Mouse (Mus musculus) embryo, embryonic 10.5 days (tissue): ENCODE measurements around the gene Abcc9.

ENCODE experiments used
- DNase-seq: peaks from one replicate; pipeline ENCODE4 v3.0.0-alpha.2; 2015; ENCODE audit warnings: low spot score

Gene Abcc9

DNA sequence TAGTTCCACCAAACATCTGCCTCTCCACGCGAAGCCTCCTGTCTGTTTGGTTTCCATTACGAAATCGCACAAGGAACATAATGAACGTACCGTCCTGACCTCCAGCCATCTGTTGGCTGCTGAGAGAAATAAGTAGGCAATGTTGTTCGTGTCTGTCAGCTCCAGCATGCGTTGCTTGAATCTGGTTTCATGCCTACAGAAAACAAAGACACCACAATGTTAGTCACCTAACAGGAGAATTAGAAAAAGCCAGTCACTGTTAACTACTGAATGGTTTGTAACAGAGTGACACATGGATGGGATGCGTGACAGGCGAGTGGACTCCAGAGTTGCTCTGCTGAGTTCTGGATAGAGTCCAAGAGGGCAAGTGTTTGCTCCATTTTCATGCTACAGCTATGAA is 87.8 kb downstream of the Abcc9 start:
- no peak for DNase-seq

DNA sequence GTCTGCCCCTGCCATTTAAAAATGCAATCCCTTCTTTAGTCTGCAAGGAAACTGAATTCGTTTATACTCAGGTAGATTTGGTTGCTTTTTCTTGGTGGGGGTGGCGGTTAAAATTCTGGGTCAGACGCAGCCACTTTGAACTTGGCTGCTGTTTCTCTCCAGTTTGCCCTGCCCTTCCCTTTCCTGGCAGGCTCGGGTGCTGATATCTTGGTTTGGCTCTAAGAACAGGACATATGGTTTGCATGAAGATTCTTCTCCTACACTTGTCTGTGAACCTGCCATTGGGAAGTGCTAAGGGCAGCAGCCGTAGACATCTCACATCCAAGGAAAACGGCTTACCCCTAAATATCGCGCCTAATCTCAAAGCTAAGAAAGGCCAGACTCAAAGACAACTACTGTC is 89.7 kb downstream of the Abcc9 start:
- DNase-seq = no peak

DNA sequence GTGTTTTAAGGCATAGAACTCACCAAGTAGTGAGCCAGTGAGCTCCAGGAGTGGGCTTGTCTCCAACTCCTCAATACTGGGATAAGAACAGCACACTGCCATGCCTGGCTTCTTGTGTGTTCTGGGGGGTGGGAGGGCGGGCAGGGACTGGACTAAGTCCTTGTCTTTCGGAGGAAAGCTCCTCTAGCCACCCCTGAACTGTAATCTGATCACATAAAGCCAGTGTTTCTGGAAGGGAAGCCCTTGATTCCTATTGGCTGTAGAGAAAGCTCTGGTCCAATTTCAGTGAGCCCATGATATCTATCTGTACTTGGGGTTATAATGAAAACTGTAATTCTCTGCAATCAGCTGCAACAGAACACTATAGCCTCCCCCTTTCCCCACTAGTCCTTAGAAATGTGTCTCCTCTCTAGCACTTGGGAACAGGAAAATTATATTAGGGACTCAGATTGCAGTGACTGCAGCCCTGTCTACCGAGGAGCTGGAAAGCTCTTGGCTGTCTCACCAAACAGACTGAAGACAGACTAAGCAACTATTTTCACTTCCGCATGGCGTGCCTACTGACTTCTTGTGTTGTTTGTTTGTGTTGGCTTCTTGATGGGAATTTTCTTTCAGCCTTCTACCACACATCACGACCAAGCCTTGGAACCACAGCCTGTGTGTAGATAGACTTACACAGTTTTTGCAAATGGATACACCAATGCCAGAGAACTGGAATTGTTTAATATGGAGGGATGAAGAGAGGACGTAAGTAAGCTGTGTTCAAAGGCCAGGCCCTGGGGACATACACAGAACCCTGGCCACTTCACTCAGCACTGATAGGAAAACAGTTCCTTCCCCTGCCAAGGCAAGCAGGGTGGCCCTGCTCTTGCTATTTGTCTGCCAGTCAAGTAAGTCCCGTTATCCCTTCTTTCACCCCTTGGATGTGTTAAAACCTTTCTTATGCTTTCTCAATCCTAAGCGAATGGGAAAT is 92.4 kb downstream of the Abcc9 start:
- peak; percentile 29 for DNase-seq

DNA sequence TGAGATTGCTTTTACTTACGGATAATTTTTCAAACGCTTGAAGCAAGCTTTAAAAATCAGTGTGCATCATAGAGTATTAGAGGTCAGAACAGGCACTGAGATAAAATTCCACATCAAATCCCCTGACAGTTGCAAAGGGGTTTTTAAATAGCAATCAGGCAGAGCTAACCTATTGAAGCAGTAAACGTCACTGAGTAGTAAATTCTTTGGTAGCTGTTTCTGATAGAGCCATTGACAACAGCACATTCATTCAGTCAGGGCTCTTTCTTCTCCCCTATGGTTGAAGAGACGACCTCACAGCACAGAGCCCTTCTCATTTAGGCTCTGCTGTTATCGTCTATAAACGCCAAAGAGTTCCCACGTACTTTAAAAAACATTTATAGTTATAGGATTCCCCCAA is 95.0 kb downstream of the Abcc9 start:
- DNase-seq = no peak

DNA sequence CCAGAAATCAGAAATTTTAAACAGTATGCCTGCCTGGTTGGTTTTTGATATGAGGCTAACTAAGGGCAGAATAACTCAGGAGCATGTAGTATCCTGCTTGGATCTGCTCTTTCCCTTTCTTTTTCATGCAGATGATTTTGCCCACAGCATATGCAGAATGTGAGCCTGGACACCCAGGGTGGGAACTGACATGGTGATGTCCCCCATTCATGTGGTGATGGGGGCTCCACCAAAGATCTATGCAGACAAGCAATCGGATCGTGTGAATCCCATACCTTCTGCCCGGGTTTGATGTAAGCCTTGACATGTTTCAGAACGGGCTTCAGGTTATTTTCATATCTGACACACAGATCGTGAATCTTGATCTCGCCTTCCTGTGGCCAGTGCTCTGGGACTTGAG is 99.3 kb downstream of the Abcc9 start:
- DNase-seq = no peak

DNA sequence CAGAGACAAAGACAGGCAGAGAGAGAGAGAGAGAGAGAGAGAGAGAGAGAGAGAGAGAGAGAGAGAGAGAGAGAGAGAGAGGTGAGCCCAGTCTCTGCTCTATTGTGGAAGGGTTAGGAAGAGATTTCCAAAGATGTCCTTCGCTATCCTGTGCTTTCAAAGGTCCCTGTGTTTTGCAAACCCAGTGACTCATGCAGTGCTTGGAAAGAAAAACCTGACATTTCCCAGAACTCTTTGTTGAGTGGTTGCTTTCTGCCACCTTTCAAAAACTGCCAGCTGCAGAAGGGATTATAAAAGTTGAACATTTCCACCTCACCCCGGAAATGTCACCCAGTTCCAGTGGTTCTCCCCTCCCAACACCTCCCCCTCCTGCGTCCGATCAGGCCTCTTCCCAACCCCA is 123.3 kb downstream of the Abcc9 start:
- no peak for DNase-seq

DNA sequence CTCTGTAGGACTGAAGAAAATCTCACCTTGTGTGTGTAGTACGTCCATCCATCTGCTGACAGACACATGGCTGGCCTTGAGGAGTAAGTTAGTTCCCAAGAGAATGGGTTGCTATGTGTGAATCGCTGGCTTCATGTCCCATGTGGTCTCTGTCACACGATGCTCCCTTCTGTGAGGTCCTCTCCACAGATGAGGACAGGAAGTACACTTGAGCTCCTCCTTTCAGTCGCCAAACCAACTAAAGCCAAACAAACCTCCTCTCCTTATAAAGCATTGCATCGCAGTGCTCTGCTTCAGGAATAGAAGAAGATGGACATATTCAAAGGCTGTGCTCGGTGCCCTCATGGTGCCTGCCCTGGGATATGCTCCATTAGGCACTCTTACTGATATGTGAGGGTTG is 124.3 kb downstream of the Abcc9 start:
- DNase-seq = no peak

DNA sequence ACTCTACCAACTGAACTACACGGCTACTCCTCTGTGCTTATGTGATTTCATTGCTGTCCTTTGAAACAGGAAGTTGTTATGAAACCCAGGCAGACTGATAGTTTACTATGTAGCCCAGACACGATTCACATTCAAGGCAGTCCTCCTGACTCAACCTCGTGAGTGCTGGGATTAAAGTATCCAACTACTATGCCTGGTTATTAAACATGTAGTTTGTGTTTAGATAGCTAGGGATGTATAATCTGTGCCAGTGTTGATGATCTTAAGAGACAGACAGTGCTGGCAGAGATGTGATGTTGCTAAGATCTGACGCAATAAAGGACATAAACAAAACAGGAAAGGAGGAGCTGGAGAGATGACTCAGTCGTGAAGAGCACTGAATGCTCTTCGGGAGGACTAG is 129.2 kb downstream of the Abcc9 start:
- DNase-seq = no peak

DNA sequence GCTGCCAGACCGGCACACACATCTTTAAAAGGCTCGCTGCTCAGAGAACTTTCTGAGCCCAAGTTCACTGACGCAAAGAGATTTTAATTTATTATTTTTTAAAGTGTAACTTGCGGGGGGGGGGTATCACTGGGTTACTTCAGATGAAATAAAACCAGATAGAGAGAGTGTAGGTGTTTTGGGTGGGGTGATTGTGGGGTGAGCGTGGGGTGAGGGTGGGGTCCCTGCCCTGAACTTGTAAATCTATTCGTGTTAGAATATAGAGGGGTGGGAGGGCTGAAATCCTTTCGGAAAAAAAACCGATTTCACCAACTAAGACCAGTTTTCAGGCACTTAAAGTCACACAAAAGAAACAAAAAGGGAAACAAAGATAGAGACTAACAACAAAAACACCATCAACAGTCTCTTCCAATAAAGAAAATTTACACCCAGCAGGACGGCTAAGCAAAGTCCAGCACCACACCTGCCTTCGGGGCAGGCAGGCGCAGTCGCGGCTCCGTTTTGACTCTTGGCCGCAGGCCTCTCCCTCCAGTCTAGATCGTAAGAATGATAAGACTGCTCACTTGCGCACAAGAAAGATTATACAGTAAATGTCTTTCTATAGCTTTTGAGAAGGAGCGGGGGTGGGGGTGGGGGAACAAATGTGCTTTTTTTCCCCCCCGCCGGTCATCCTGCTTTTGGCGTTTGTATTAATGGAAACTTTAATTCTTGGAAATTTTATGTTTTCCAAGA is 130.3 kb downstream of the Abcc9 start:
- DNase-seq = peak; percentile 46

DNA sequence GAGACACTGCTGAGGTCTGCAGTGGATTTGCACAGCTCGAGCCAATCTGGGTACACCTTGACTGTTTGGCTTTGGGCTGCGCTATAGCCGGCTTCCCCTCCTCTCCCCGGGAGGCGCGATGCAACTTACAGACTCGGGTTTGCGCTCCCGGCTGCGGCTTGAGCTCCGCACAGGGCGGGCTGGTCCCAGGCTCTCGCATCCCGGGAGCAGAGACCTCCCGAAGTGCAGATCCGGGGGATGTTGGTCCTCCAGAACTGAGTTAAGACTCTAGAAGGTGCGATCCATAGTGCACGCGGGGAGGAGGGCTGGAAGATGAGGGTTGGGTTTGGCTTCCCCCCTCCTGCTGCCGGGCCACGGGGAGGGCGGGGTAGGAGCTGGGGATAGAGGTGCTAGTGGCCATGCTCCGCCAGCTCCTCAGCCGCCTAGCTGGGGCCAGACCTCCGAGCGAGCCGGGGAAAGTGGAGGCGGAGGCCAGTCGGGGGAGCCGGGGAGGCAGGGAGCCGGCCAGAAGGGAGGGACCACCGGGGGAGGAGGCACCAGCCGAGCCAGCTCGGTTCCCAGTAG is 131.0 kb downstream of the Abcc9 start, which contains the start of gene Kcnj8:
Gene Kcnj8, minus strand, starts transcription at position 560 of the 564 bp plus-strand sequence.
- DNase-seq = peak; percentile 71

DNA sequence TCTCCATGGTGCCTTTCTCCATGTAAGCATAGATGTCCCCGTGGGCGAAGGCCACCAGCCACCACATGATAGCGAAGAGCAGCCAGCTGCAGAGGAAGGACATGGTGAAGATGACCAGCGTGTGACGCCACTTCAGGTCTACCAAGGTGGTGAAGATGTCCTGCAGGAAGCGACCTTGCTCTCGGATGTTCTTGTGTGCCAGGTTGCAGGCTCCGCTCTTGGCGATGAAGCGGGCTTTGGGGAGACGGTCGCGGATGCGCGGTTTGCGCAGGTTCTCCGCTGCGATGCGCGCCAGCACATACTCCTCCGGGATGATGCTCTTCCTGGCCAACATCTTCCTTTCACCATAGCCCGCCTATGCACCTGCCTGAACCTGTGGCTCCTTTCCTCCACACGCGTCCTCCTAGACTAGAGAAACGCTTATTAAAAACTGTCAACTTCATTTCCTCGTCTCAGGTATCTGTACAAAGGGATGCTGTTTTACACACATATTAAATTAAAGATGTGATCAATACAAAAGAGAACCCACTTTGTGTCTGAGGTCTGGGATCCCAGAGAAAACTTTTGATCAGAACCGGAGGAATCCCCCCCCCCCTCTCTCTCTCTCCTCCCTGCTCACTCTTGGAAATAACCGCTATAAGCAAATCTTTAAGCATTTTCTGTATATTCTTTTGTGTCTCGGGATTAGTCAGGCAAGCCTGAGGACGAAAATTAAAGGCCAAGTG is 131.9 kb downstream of the Abcc9 start:
- DNase-seq = peak; percentile 35

DNA sequence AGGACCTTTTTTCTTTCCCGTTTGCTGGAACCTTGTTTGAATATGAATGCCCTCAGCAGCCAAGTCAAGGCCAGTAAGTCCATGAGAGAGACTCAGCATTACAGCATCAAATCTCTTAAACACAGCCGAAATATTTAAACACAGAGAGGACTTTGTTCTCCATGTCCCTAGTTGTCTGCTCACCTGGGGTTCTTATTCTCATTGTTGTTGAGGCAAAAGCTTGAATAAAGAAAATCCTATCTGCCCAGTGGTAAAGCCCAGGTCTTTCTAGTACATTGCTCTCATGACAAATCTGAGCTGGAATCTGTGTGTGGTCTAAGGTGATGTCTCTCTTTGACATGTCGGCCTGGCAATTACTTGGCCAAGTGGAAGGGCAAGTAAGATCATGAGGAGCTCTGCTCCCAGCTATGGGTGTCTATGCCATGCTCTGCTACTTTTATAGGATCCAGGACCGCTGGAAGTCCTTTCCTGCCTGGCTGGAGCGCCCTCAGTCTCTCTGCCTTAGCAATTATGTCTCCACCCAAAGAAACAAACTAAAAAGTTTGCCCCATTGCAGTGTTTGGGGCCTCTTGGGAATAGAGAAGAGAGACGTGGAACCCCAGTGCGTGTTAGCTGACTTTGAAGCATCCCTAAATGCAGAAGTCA is 133.3 kb downstream of the Abcc9 start:
- DNase-seq = peak; percentile 23

DNA sequence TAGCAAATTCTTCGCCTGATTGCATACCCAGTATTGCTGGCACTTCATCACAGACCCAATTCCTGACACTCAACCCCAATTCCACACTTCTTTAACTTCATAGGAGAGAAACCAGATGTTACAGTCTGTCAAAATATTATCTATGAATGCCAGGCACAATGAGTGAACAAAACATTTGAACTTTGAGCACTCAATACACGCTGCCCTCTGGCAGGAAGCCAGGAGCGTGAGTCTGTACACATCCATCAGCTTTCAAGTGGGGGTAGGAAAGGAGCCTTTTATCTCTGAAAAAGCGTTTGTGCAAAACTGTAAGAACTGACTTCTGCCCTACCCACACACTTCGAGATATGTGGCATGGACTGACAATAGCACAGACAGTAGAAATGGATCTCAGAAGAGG is 134.7 kb downstream of the Abcc9 start:
- peak; percentile 35 for DNase-seq

DNA sequence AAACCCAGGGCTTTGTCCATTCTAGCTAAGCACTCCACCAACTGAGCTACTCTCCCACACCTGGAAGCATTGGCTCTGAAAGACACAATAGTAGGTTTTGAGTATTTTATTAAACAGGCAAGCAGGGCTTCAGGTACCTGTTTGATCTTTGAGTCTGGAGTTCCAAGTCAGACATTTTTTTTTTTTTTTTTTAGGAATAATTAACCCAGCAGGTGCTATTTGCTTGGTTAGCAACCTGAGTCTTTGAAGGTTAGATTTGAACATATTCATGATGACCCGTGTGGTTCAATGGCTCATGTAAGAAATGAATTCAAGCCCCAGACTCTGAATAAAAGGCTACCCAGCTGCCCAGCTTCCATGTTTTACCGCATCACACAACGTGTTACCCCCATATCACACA is 137.4 kb downstream of the Abcc9 start:
- DNase-seq = no peak

DNA sequence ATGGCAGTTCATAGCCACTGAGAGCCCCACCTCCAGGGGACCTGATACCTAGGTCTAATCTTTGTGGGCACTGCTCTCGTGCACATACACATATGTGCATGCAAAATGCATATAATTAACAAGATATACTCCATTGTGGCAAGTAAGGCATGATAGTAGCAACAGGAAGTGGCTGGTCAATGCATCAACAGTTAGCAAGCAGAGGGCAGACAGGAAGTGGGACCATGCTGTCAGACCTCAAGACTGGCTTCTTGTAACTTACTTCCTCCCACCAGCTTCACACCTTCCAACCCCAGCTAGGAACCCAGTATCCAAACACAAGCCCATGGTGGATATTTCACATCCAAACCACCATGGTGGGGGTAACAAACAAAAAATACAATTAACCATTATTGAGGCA is 141.0 kb downstream of the Abcc9 start:
- DNase-seq = no peak

DNA sequence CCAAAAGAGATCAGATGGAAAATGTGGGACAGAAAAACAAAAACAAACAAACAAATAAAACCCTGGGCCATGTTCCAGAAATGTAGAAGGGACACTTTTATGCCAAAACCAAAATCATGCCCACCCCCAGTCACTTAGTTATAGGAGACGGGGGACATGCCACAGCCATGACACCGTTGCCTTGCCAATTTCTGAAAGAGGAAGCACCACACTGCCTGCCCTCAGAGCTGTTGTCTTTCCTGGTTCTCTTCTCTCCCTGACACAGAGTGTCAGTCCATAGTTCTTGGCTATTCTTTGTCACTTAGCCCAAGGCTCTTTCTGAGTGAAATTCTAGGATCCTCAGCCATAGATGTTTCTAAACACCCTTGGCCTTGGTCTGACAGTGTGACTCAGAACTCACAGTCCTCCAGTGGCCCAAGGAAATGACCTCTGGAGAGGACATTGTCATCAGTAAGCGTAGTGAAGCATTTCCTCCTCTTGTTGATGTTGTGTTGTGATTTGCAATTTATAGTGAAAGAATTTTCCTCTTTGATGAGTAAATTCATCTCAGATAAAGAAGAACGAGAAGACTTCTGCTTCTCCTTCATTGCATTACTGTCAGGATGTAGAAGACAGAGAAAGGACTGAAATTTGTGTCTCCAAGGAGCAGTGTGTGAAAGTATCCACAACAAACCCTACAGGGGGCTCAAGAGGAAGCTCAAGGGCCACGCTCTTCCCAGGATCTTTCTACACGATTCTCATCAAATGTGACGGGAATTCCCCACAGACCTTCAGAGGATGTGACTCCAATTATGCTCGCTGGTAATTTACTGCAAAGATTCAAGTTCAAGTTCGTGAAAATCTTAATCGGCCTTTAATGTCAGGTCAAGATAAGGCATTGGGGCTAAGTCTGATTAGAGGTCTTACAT is 143.1 kb downstream of the Abcc9 start:
- DNase-seq = no peak

DNA sequence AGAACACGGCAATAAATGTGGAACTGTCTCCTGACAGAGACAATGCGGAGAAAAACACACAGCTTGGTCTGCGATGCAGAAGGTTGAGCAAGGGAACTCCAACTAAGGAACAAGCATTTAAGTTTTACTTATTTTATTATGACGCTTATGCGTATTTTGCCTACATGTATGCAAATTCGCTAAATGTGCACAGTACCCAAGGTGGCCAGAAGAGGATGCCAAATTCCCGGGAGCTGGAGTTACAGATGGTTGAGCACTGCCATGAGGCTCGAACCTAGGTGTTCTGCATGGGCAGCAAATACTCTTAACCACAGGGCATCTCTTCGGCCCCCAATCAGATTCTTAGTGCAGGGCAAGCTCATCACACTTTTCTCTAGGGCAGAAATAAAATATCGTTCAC is 144.0 kb downstream of the Abcc9 start:
- DNase-seq = peak; percentile 19

DNA sequence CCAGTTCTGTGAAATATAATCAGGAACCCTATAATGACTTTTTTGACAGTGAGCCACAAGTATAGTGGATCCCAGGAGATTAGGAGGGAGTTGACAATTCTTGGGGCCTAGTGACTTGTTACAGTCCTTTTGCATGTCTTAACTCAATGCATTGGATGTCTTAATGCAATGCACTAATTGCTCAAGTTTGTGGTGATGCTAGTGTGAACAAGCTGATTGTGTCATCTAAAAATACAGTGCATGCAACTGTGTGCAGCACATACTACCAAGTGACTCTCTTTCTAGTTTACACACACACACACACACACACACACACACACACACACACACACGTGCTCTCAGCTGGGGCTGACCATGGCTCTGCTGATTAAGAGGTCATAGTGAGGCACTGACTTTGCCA is 146.1 kb downstream of the Abcc9 start:
- DNase-seq = no peak

DNA sequence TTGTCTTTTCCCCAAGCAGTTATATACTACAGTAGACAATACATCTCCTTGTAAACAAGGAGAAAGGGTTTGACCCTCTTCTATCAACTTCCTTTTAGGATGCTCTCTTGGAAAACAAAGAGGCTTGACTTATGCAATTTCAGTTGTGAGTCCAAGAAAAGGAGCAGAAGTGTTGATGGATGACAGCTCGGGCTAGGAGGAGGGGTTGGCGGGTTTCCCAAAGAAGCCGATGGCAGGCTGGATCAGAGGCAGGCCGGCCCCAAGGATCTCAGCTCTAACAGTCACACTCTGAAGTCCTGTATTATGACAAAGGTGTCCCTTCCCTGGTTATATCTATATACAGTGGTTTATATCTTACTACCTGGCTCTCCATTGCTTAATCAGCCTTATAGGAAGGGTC is 150.6 kb downstream of the Abcc9 start:
- DNase-seq = no peak

DNA sequence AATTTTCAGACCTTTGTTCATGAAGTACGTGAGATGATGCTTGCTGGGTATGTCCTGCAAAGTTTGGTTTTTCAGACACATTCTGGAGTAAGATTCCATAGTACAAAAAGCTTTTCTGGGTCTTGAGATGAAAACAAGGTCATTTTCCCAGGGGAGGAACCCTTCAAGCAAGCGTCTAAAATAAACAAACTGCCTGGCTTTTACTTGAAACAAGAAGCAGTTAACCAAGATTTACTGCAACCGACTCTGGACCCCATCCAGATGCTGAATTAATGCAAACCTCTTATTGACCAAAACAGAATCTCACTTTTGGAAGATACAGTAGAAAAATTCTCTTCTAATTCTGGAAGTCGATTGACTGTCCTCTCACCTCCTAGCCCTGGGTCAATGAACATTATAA is 151.2 kb downstream of the Abcc9 start:
- peak; percentile 27 for DNase-seq

DNA sequence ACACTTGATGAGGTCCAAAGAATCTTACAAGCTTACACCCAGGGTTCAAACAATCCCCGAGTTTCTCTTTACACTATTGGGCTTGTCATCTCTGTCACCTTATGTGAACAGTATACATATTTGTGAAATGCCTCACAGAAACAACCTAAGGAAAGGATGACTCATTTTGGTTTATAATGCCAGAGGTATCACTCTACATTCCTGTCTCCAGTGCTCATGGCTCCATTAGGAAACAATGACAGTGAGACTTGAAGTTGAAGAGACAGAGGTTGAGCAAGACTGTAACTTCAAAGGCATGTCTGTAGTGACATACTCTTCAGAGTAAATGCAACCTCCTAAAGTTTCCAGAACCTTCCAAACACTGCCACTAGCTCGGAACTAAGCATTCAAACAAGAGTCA is 153.7 kb downstream of the Abcc9 start:
- no peak for DNase-seq
